Mouse (Mus musculus): Measurements from ENCODE around the gene Cinp. TPM values are rescaled to one million over a fixed set of nuclear protein-coding genes. Genes with fewer than 3 reads are reported as not detected.
"Not testable (repeated sequence)": the region's sequence is repeated elsewhere in the genome, so short reads cannot be mapped to it uniquely, and the experiment has no call there.

The Cinp gene
- total RNA-seq, 2 experiments from 2014 or later: 20.3 to 36.4 TPM

GRCm38 (mm10) chr12:110861256-110861655, 27.7 kb downstream of the Cinp start:
- ATAC-seq (ENCODE audit: poor library complexity, severe bottlenecking): no peak

- ATAC-seq (ENCODE audit: poor library complexity, severe bottlenecking): no peak
Measured at GRCm38 (mm10) chr12:110860293-110860692, 28.7 kb downstream of the Cinp start.

- not testable (repeated sequence) for ATAC-seq (ENCODE audit: poor library complexity, severe bottlenecking)
Measured at GRCm38 (mm10) chr12:110858681-110859080, 30.3 kb downstream of the Cinp start.

- ATAC-seq (ENCODE audit: poor library complexity, severe bottlenecking): no peak
Measured at GRCm38 (mm10) chr12:110857196-110857595, 31.7 kb downstream of the Cinp start.

- peak; percentile 48 for ATAC-seq (ENCODE audit: poor library complexity, severe bottlenecking)
Measured at GRCm38 (mm10) chr12:110854786-110855737, 33.9 kb downstream of the Cinp start.

- ATAC-seq (ENCODE audit: poor library complexity, severe bottlenecking): peak; percentile 9; the same call in 1 of the 2 replicates
Measured at GRCm38 (mm10) chr12:110851923-110852322, 37.0 kb downstream of the Cinp start.

GRCm38 (mm10) chr12:110851414-110851813, 37.5 kb downstream of the Cinp start:
- ATAC-seq (ENCODE audit: poor library complexity, severe bottlenecking): peak; percentile 34; the same call in 1 of the 2 replicates

- ATAC-seq (ENCODE audit: poor library complexity, severe bottlenecking): no peak
Measured at GRCm38 (mm10) chr12:110850929-110851256, 38.1 kb downstream of the Cinp start.

GRCm38 (mm10) chr12:110850010-110850928, 38.7 kb downstream of the Cinp start, which contains the start of gene Zfp839:
Gene Zfp839 (plus strand): TSS chr12:110850253.
- ATAC-seq (ENCODE audit: poor library complexity, severe bottlenecking): peak; percentile 55

- ATAC-seq (ENCODE audit: poor library complexity, severe bottlenecking): no peak
Measured at GRCm38 (mm10) chr12:110846191-110846765, 42.7 kb downstream of the Cinp start.

GRCm38 (mm10) chr12:110845131-110845880, 43.6 kb downstream of the Cinp start:
- peak; percentile 57 for ATAC-seq (ENCODE audit: poor library complexity, severe bottlenecking)

- peak; percentile 21 for ATAC-seq (ENCODE audit: poor library complexity, severe bottlenecking)
Measured at GRCm38 (mm10) chr12:110844227-110845130, 44.5 kb downstream of the Cinp start.

GRCm38 (mm10) chr12:110843194-110844048, 45.5 kb downstream of the Cinp start:
- peak; percentile 69 for ATAC-seq (ENCODE audit: poor library complexity, severe bottlenecking)

- no peak for ATAC-seq (ENCODE audit: poor library complexity, severe bottlenecking)
Measured at GRCm38 (mm10) chr12:110841731-110842493, 47.0 kb downstream of the Cinp start.

GRCm38 (mm10) chr12:110840348-110841198, 48.4 kb downstream of the Cinp start, which contains the start of gene Mok:
Gene Mok (minus strand): TSS chr12:110840939.
- ATAC-seq (ENCODE audit: poor library complexity, severe bottlenecking): peak; percentile 49

GRCm38 (mm10) chr12:110837850-110838249, 51.1 kb downstream of the Cinp start:
- no peak for ATAC-seq (ENCODE audit: poor library complexity, severe bottlenecking)
